Mouse (Mus musculus) brain, adult 10 weeks (tissue): ENCODE results near the gene Uap1. TPM values are rescaled to one million over a fixed set of nuclear protein-coding genes. Genes with fewer than 3 reads are reported as not detected.

ENCODE experiments used
- polyA plus RNA-seq: library from polyadenylated mRNA; stranded (reverse); fragments of 350-450 nt; fragmentation: Illumina TruSeq; extraction: RNeasy Lipid Tissue Mini Kit (QIAGEN cat#74804); gene quantifications from one replicate; pipeline ENCODE4 v1.2.3, GENCODE M21; 2015; ENCODE audit warnings: low read depth, low replicate concordance

Uap1 gene
- 56.7 TPM for polyA plus RNA-seq

DNA sequence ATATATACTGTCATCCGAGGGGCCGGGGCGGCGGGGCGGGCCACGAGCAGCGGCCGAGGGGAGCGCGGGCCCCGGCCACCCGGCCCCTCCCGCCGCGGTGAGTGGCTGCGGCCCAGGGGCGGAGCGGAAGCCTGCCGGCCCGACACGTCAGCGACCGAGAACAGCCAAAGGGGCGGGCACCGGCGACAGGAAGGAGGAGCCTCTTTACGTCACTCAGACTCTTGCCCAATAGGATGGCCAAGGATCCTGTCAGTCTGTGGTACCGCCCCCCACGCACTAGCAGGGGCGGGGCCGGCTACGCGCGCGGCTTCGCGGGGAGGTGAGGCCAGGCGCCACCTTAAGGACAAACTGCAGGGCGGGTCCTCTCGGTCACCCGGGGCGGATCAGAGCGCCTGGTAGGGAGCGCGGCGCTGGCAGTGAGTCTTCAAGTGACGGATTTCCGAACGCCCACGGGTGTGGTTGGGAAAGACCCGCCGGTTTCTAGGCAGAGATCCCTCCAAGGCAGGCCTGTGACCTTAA lies at the start of gene Uap1:
TSS of gene Uap1 (minus strand) at position 144 of the 519 bp plus-strand sequence.

DNA sequence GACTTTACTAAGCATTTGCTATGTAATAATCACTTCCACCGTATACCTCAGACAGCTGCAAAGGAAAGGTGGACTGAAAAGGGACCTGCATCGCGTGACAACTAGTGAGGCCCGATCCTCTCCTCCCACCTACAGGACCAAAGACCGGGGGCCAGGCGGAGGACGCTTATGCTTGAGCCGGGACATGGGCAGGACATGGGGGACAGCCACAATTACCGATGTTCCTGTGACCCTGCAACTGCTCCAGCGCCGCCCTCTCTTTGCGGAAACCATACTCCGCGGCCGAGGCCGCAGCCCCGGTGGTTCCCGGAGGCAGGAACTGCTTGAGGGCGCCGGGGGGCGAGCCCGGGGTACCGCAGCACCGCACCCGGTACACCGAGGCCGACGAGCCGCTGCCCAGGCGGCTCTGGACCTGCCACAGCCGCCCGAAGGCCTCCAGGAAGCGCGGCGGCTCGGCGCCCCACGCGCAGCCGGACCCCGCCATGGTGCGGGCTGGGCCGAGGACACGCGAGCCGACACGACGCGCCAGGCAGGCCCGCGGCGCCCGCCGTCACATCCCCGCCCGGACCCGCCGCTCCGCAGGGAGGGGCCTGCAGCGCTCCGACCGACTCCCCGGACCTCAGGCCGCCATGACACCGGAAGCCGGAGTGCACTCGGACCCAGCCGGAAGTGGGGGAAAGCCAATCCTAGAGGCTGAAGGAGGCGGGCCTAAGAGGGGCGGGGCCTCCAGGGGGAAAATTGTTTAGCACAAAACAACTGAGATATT lies 40.2 kb upstream of the Uap1 start, which contains the start of gene Uhmk1:
TSS of gene Uhmk1 (minus strand) at position 641 of the 766 bp plus-strand sequence.

DNA sequence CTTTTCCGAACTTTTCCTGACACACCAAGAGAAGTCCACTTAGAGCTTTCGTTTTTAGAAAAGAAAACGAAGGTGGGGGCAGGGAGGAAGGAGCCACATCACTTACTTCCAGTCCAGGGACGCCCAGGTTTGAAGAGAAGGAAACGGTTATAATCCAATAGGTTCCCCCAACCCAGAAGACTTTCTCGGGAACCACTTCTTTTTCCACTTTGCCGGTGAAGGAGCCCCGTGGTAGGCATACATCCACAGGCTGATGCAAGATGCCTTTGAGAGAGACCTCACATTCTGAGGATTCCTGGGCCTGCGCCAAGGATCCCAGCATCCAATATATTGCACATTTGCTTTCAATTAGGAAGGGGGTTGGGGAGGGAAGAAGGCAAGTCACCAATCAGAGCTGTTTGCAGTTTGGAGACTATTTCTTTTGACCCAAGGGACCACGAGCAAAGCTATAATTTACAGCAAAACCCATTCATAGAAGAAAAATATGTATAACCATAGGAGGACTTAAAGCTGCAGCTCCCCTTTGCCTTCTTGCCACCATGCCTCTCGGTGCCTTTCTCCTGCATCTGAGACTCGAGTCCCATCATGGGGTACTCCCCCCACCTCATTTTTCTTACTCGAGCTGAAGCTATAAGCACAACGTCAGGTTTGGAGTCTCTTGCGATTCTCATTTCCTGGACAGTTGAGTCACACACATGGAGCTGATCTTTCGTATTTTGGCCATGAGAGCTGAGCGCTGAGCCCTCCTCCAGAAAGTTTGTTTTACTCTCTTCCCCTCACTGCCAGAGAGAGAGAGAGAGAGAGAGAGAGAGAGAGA lies 64.0 kb downstream of the Uap1 start, which contains the start of gene Ddr2:
TSS of gene Ddr2 (minus strand) at position 247 of the 817 bp plus-strand sequence.

Other genes starting within 250 kb of the Uap1 start
- gene Ccdc190, start 246.3 kb downstream of the Uap1 start, polyA plus RNA-seq, result 29.2 TPM
- gene Hsd17b7, start 205.7 kb downstream of the Uap1 start, polyA plus RNA-seq, result 14.4 TPM
- 3.4 TPM for gene Ddr2, start 64.2 kb downstream of the Uap1 start, polyA plus RNA-seq
- 92.2 TPM for gene Uhmk1, start 40.4 kb upstream of the Uap1 start, polyA plus RNA-seq
- not detected for gene Sh2d1b2, start 57.8 kb upstream of the Uap1 start, polyA plus RNA-seq
- gene Sh2d1b1, start 102.4 kb upstream of the Uap1 start, polyA plus RNA-seq, result not detected
- 2.1 TPM for gene Gm7694, start 131.4 kb upstream of the Uap1 start, polyA plus RNA-seq
- not detected for gene Spata46, start 133.8 kb upstream of the Uap1 start, polyA plus RNA-seq